Mouse (Mus musculus) ES-Bruce4 (cell line): ENCODE measurements around the gene Jsrp1. TPM values are rescaled to one million over a fixed set of nuclear protein-coding genes. Genes with fewer than 3 reads are reported as not detected.

ENCODE experiments used
- H3K27ac ChIP-seq: 2 replicates; pipeline ENCODE4 v1.5.1; 2012; ENCODE audit warnings: low read length, inconsistent platforms; ENCODE audit not compliant: insufficient read depth
- H3K27me3 ChIP-seq: 2 replicates; pipeline ENCODE4 v1.6.1; 2012; ENCODE audit warnings: mild to moderate bottlenecking, low read length, inconsistent platforms; ENCODE audit not compliant: control insufficient read depth, poor library complexity, insufficient read depth, severe bottlenecking
- H3K36me3 ChIP-seq: 2 replicates; pipeline ENCODE4 v1.6.1; 2012; ENCODE audit warnings: inconsistent platforms, mild to moderate bottlenecking, low read length, moderate library complexity; ENCODE audit not compliant: control insufficient read depth, poor library complexity, insufficient read depth, severe bottlenecking
- H3K4me1 ChIP-seq: one replicate; pipeline ENCODE4 v1.8.1; 2011; ENCODE audit warnings: low read length; ENCODE audit not compliant: control insufficient read depth, insufficient read depth
- H3K4me3 ChIP-seq: 2 replicates; pipeline ENCODE4 v1.5.1; 2011; ENCODE audit warnings: low read depth, mild to moderate bottlenecking, low read length
- H3K9ac ChIP-seq: 2 replicates; pipeline ENCODE4 v1.6.1; 2012; ENCODE audit warnings: low read depth, mild to moderate bottlenecking, inconsistent platforms; ENCODE audit not compliant: poor library complexity, severe bottlenecking
- H3K9me3 ChIP-seq: replicated peaks from 2 replicates; pipeline ENCODE4 v1.6.1; 2012; ENCODE audit warnings: mild to moderate bottlenecking, low read length, inconsistent platforms; ENCODE audit not compliant: control insufficient read depth, poor library complexity, insufficient read depth, severe bottlenecking
- CTCF ChIP-seq: IDR thresholded peaks from one replicate; pipeline ENCODE4 v1.8.1; 2011; ENCODE audit warnings: low read depth, low read length
- EP300 ChIP-seq: IDR thresholded peaks from 2 replicates; pipeline ENCODE4 v1.6.1; 2011; ENCODE audit warnings: low read depth, low read length; ENCODE audit not compliant: insufficient read depth
- POLR2A ChIP-seq: IDR thresholded peaks from one replicate; pipeline ENCODE4 v1.8.1; 2011; ENCODE audit warnings: low read length; ENCODE audit not compliant: insufficient read depth
- polyA plus RNA-seq: library from polyadenylated mRNA; stranded (reverse); fragments of >200 nt; gene quantifications from 2 replicates; pipeline ENCODE4 v1.2.4, GENCODE M21; 2011; ENCODE audit warnings: low read depth; ENCODE audit not compliant: missing spikeins, insufficient read depth, insufficient read length

Gene Jsrp1
- polyA plus RNA-seq, 1 experiment, result 0.85 TPM

DNA sequence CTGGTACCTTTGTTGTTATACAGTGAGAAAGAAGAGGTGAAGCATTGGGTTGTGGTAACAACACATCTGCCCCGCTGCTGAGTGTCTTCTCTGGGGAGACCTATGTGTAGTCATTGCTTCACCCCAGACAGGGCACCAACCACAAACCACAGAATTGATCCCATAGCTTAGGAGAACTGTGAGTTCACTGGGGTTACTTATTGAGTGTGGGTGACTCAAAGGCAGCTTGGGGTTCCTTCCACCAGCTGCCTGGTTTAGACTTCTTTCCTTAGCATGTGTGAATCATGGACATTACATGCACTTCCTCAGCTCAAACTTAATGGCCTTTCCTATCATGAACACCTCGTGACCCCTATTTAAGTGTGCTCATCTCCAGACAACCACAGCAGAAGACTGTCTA, 49.8 kb downstream of the Jsrp1 start:
- TF ChIP-seq POLR2A, result no peak
- TF ChIP-seq CTCF, result no peak
- no peak for TF ChIP-seq EP300
- Histone ChIP-seq H3K4me3 (no peak overlapping the region), H3K9me3 (no peaks in the 10 kb centered on the region), H3K27ac (no peak overlapping the region), H3K27me3 (no peaks in the 10 kb centered on the region), H3K4me1 (peaks cover 3% of the 10 kb centered on the region), H3K9ac (no peak overlapping the region), H3K36me3 (peaks cover 11% of the 10 kb centered on the region)

DNA sequence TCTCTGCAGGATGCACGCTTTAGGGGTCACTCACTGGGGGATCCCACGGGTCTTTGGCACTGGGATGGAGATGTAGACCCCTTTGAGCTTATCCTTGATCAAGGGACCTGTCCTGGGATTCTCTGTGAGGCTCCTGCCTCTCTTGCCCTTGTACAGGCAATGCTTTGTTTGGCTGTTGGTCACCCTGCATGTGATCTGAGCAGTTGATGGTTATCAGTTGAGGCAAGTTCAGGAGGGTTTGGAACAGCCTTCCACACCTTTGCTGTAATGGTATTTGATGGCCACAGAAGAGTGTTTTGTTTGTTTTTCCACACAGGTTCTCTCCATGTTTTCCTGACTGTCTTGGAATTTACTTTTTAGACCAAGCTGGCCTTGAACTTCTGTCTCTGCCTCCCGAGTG, 51.5 kb downstream of the Jsrp1 start:
- Histone ChIP-seq H3K4me1 (peaks cover 2% of the 10 kb centered on the region), H3K27me3 (no peaks in the 10 kb centered on the region), H3K4me3 (no peak overlapping the region), H3K9ac (no peak overlapping the region), H3K9me3 (no peaks in the 10 kb centered on the region), H3K36me3 (no peaks in the 10 kb centered on the region), H3K27ac (no peak overlapping the region)
- no peak for TF ChIP-seq EP300
- TF ChIP-seq POLR2A, result no peak
- no peak for TF ChIP-seq CTCF

DNA sequence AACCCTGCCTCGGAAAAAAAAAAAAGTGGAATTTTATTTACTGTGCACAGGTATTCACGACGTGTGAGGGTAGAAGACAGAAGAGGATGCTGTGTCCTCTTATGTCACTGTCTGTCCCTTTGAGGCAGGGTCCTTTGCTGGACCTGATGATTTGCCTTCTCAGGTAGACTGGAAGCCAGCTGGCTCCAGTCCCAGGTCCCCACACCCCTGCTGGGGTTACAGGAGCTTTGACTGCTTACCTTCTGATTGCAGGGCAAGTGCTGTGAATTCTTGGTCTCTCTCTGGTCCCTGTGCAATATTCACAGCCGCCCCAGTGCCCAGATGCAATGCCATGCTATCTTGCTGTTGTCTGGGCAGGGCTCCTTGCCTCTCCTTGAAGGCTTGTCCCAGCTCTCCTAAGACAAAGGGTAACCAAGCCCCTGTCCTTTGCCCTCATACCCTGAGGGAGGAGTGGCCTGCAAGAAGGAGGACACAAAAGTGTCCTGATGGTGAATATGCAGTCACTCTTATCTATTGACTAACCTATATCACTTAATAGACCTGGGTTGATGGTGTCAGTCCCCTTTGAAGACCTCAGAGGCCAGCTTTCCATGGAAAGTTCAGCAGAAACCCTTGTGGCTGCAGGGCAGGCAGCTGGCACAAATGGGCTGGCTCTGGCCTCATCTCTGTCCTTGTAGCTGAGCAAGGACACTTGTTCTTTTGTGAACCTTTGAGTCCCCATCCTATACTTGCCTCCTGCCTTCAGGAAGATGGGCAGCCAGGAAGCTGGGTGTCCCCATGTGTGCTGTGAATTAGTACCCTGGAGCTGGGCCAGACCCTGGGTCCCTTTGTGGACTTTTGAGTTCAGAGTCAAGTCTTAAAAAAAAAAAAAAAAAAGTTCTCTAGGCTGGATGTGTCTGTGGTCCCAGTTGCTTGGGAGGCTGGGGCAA, 52.4 kb downstream of the Jsrp1 start:
- Histone ChIP-seq H3K27me3 (no peaks in the 10 kb centered on the region), H3K9ac (no peak overlapping the region), H3K27ac (no peak overlapping the region), H3K36me3 (no peaks in the 10 kb centered on the region), H3K4me1 (peaks cover under 1% of the 10 kb centered on the region), H3K9me3 (no peaks in the 10 kb centered on the region), H3K4me3 (no peak overlapping the region)
- no peak for TF ChIP-seq POLR2A
- TF ChIP-seq CTCF, result no peak
- no peak for TF ChIP-seq EP300

DNA sequence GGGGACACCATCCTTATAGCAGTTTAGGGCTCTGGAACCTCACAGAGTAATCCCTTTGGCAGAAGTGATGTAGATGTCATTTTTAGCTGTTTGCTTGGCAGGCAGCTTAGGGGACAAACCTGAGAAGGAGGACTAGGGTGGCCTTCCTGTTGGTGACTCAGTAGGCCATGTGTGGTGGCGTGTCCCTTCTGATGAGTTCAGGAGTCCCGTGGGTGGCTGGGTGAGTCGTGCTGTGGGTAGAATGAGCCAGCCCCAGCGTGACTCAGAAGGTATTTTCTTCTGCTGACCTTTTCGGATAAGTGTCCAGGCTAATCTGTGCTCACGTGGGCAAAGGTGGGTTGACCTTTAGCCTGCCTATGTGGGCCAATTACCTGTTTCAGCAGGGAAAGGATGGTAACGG, 54.6 kb downstream of the Jsrp1 start:
- no peaks in the 10 kb centered on the region for H3K27me3 ChIP-seq
- TF ChIP-seq POLR2A, result no peak
- no peak for TF ChIP-seq CTCF
- TF ChIP-seq EP300, result no peak
- H3K36me3 ChIP-seq, result no peaks in the 10 kb centered on the region
- H3K9me3 ChIP-seq, result no peaks in the 10 kb centered on the region
- no peaks in the 10 kb centered on the region for H3K4me1 ChIP-seq
- H3K4me3 ChIP-seq, result no peak overlapping the region
- H3K27ac ChIP-seq, result no peak overlapping the region
- no peak overlapping the region for H3K9ac ChIP-seq

Other genes starting within 250 kb of the Jsrp1 start
- gene Klf16, start 236.2 kb downstream of the Jsrp1 start, polyA plus RNA-seq, result 24.9 TPM in 2 replicates
- 35.8 and 49.5 TPM in 2 replicates for gene Abhd17a, start 223.2 kb downstream of the Jsrp1 start, polyA plus RNA-seq
- gene Scamp4, start 210.6 kb downstream of the Jsrp1 start, polyA plus RNA-seq, result 58.4 and 68.9 TPM in 2 replicates
- gene Adat3, start 210.6 kb downstream of the Jsrp1 start, polyA plus RNA-seq, result 3.6 and 5.4 TPM in 2 replicates
- gene Gm49322, start 207.5 kb downstream of the Jsrp1 start, polyA plus RNA-seq, result 2.4 and 2.8 TPM in 2 replicates
- 82.7 and 84.6 TPM in 2 replicates for gene Csnk1g2, start 190.7 kb downstream of the Jsrp1 start, polyA plus RNA-seq
- 45.6 and 47.1 TPM in 2 replicates for gene Btbd2, start 156.4 kb downstream of the Jsrp1 start, polyA plus RNA-seq
- 54.6 and 57.4 TPM in 2 replicates for gene Mknk2, start 135.4 kb downstream of the Jsrp1 start, polyA plus RNA-seq
- gene Mob3a, start 111.5 kb downstream of the Jsrp1 start, polyA plus RNA-seq, result 17.5 and 19.8 TPM in 2 replicates
- 7.2 and 9.6 TPM in 2 replicates for gene Izumo4, start 111.3 kb downstream of the Jsrp1 start, polyA plus RNA-seq
- gene Ap3d1, start 71.2 kb downstream of the Jsrp1 start, polyA plus RNA-seq, result 53.8 and 55.2 TPM in 2 replicates
- 42.6 and 48.3 TPM in 2 replicates for gene Dot1l, start 58.3 kb downstream of the Jsrp1 start, polyA plus RNA-seq
- 90.1 and 100 TPM in 2 replicates for gene Sf3a2, start 15.3 kb downstream of the Jsrp1 start, polyA plus RNA-seq
- 73.5 and 81.6 TPM in 2 replicates for gene Plekhj1, start 14.9 kb downstream of the Jsrp1 start, polyA plus RNA-seq
- 0.40 TPM in 1 of 2 replicates, not detected in the other for gene Amh, start 8.3 kb downstream of the Jsrp1 start, polyA plus RNA-seq
- gene Oaz1, start 13.2 kb upstream of the Jsrp1 start, polyA plus RNA-seq, result 471 and 498 TPM in 2 replicates
- gene Lingo3, start 30.5 kb upstream of the Jsrp1 start, polyA plus RNA-seq, result 1.2 and 2.4 TPM in 2 replicates
- 105 and 135 TPM in 2 replicates for gene Lsm7, start 41.7 kb upstream of the Jsrp1 start, polyA plus RNA-seq
- gene Sppl2b, start 41.8 kb upstream of the Jsrp1 start, polyA plus RNA-seq, result 5.9 and 7.6 TPM in 2 replicates
- 0.22 TPM in 1 of 2 replicates, not detected in the other for gene Tmprss9, start 58.4 kb upstream of the Jsrp1 start, polyA plus RNA-seq
- 135 and 146 TPM in 2 replicates for gene Timm13, start 87.5 kb upstream of the Jsrp1 start, polyA plus RNA-seq
- 25.9 and 28.2 TPM in 2 replicates for gene Lmnb2, start 104.7 kb upstream of the Jsrp1 start, polyA plus RNA-seq
- gene Gadd45b, start 116.6 kb upstream of the Jsrp1 start, polyA plus RNA-seq, result 80.7 and 86.3 TPM in 2 replicates
- gene Gng7, start 201.4 kb upstream of the Jsrp1 start, polyA plus RNA-seq, result 4.1 TPM in 2 replicates
- gene Diras1, start 212.2 kb upstream of the Jsrp1 start, polyA plus RNA-seq, result 0.27 and 0.90 TPM in 2 replicates
- gene Slc39a3, start 223.9 kb upstream of the Jsrp1 start, polyA plus RNA-seq, result 2.8 and 4.5 TPM in 2 replicates
- gene Sgta, start 246.7 kb upstream of the Jsrp1 start, polyA plus RNA-seq, result 107 and 110 TPM in 2 replicates